Mouse (Mus musculus) Patski (cell line): ENCODE results near the gene Adam19. TPM values are rescaled to one million over a fixed set of nuclear protein-coding genes. Genes with fewer than 3 reads are reported as not detected.

ENCODE experiments used
- ATAC-seq: fragments of 100-300 bp; one replicate; pipeline ENCODE4 v1.8.0; 2021
- CTCF ChIA-PET: fragments of 350-600 bp; sonication (Branson Sonifier 250); formaldehyde crosslinking; loops from one replicate; lab custom pipeline; 2022; ENCODE audit warnings: inconsistent platforms; lab: Charles Lee
- POLR2A ChIA-PET: fragments of 350-600 bp; sonication (Branson Sonifier 250); formaldehyde crosslinking; loops from one replicate; lab custom pipeline; 2022; ENCODE audit warnings: antibody characterized with exemption, inconsistent platforms; lab: Charles Lee
- DNase-seq: peaks from one replicate; pipeline ENCODE4 v3.0.0-alpha.2; 2011; ENCODE audit warnings: low read depth, low spot score
- H3K27me3 ChIP-seq: fragments of 371-371 bp; one replicate; pipeline ENCODE4 v1.5.1; 2021
- CTCF ChIP-seq: fragments of 100-300 bp; IDR thresholded peaks from one replicate; pipeline ENCODE4 v1.5.1; 2021
- in situ Hi-C: fragments of 300-500 bp; cut with MboI; formaldehyde crosslinking; loops from 3 replicates; pipeline ENCODE4 v1.11.1; 2018; ENCODE audit warnings: low pct_unique_long_range_greater_than_20kb, mixed read lengths
- polyA plus RNA-seq: library from polyadenylated mRNA; unstranded; gene quantifications from one replicate; pipeline ENCODE4 v1.2.3, GENCODE M21; 2021

Gene Adam19
- 0.08 TPM for polyA plus RNA-seq

GRCm38 (mm10) chr11:46055896-46056769, at the start of gene Adam19:
Gene Adam19 (plus strand): TSS chr11:46055992.
- no peak for TF ChIP-seq CTCF
- no peaks in the 10 kb centered on the region for H3K27me3 ChIP-seq
- ATAC-seq (peak; percentile 21), DNase-seq (no peak)
- in situ Hi-C loops, result loop anchor here (10.0 kb wide), 1 partner anchor 159 kb away; no protein-coding TSS in a partner anchor
- CTCF ChIA-PET, result no interaction called here
- POLR2A ChIA-PET, result no interaction called here

GRCm38 (mm10) chr11:46016061-46016460, 39.7 kb upstream of the Adam19 start:
- ATAC-seq (no peak), DNase-seq (no peak)
- ChIA-PET CTCF (interaction anchor here (1.1 to 2.6 kb wide), 8 partner anchors 10 to 199 kb away, joined by 3 to 10 read pairs (median 4); no protein-coding TSS in a partner anchor), POLR2A (no interaction called here)
- TF ChIP-seq CTCF, result peak; percentile 79
- in situ Hi-C loops, result loop anchor here (5.0 kb wide), 1 partner anchor 196 kb away; no protein-coding TSS in a partner anchor
- peaks cover 4% of the 10 kb centered on the region for H3K27me3 ChIP-seq

GRCm38 (mm10) chr11:46020246-46020645, 35.5 kb upstream of the Adam19 start:
- TF ChIP-seq CTCF, result no peak
- ChIA-PET CTCF (no interaction called here), POLR2A (no interaction called here)
- DNase-seq (no peak), ATAC-seq (no peak)
- H3K27me3 ChIP-seq, result peaks cover 4% of the 10 kb centered on the region
- in situ Hi-C loops, result no loop called here

- ATAC-seq, result no peak
Measured at GRCm38 (mm10) chr11:46021850-46022249, 33.9 kb upstream of the Adam19 start.

GRCm38 (mm10) chr11:46022983-46023382, 32.8 kb upstream of the Adam19 start:
- ChIA-PET CTCF (no interaction called here), POLR2A (no interaction called here)
- TF ChIP-seq CTCF, result no peak
- H3K27me3 ChIP-seq, result peaks cover 4% of the 10 kb centered on the region
- ATAC-seq, result no peak
- in situ Hi-C loops, result no loop called here
- no peak for DNase-seq

More at GRCm38 (mm10) chr11:46021850-46022249, 33.9 kb upstream of the Adam19 start:
- no peak for TF ChIP-seq CTCF
- in situ Hi-C loops, result no loop called here
- ChIA-PET CTCF (no interaction called here), POLR2A (no interaction called here)
- no peak for DNase-seq
- peaks cover 4% of the 10 kb centered on the region for H3K27me3 ChIP-seq

- no peak for DNase-seq
- H3K27me3 ChIP-seq, result no peaks in the 10 kb centered on the region
- no peak for ATAC-seq
- in situ Hi-C loops, result no loop called here
- ChIA-PET CTCF (interaction anchor here (1.4 kb wide), 1 partner anchor 11 kb away, joined by 4 read pairs; no protein-coding TSS in a partner anchor), POLR2A (interaction anchor here (0.6 kb wide), 1 partner anchor 23 kb away, joined by 4 read pairs; no protein-coding TSS in a partner anchor)
- no peak for TF ChIP-seq CTCF
Measured at GRCm38 (mm10) chr11:46025962-46026392, 29.8 kb upstream of the Adam19 start.

GRCm38 (mm10) chr11:46027952-46028814, 27.6 kb upstream of the Adam19 start:
- no peak for TF ChIP-seq CTCF
- ChIA-PET POLR2A (no interaction called here), CTCF (no interaction called here)
- in situ Hi-C loops, result no loop called here
- H3K27me3 ChIP-seq, result no peaks in the 10 kb centered on the region
- ATAC-seq, result no peak
- no peak for DNase-seq

GRCm38 (mm10) chr11:46029485-46029884, 26.3 kb upstream of the Adam19 start:
- POLR2A ChIA-PET, result no interaction called here
- CTCF ChIA-PET, result no interaction called here
- no peaks in the 10 kb centered on the region for H3K27me3 ChIP-seq
- DNase-seq, result no peak
- in situ Hi-C loops, result no loop called here
- TF ChIP-seq CTCF, result no peak
- no peak for ATAC-seq

- no peaks in the 10 kb centered on the region for H3K27me3 ChIP-seq
- TF ChIP-seq CTCF, result no peak
- ATAC-seq, result no peak
- no peak for DNase-seq
- in situ Hi-C loops, result no loop called here
- ChIA-PET CTCF (no interaction called here), POLR2A (no interaction called here)
Measured at GRCm38 (mm10) chr11:46030026-46030425, 25.8 kb upstream of the Adam19 start.

GRCm38 (mm10) chr11:46031470-46031869, 24.3 kb upstream of the Adam19 start:
- ChIA-PET POLR2A (no interaction called here), CTCF (no interaction called here)
- in situ Hi-C loops, result no loop called here
- no peaks in the 10 kb centered on the region for H3K27me3 ChIP-seq
- no peak for ATAC-seq
- DNase-seq, result no peak
- no peak for TF ChIP-seq CTCF

- in situ Hi-C loops, result no loop called here
- TF ChIP-seq CTCF, result no peak
- DNase-seq (no peak), ATAC-seq (no peak)
- H3K27me3 ChIP-seq, result no peaks in the 10 kb centered on the region
- CTCF ChIA-PET, result no interaction called here
- POLR2A ChIA-PET, result no interaction called here
Measured at GRCm38 (mm10) chr11:46032956-46033355, 22.8 kb upstream of the Adam19 start.
